Mouse (Mus musculus) erythroblast, embryonic 14.5 days (primary cell): ENCODE data around the gene Ift52.

Source experiments
- GATA1 ChIP-seq: IDR thresholded peaks from 2 replicates; pipeline ENCODE4 v1.6.1; 2012; ENCODE audit warnings: low read length, inconsistent platforms, mixed read lengths
- TAL1 ChIP-seq: IDR thresholded peaks from 3 replicates; pipeline ENCODE4 v1.6.1; 2012; ENCODE audit warnings: low read length, inconsistent platforms, mixed read lengths

GRCm38 (mm10) chr2:163062119-163062508 lies 45.0 kb downstream of the Ift52 start:
- TF ChIP-seq TAL1: no peak
- no peak for TF ChIP-seq GATA1
